Mouse (Mus musculus): ENCODE measurements at regions not wholly inside any gene's neighbourhood (a gene's known extent, or its start where the extent isn't known, plus 50 kb on each side); places are given as distances from the start of the nearest gene placed in this dataset.

- DNase-seq, result no peak
These were observed 119.3 kb upstream of the Osr1 start for GRCm38 (mm10) chr12:9450620-9451019.

GRCm38 (mm10) chr12:9460193-9460592 lies 109.7 kb upstream of the Osr1 start:
- no peak for DNase-seq

- no peak for DNase-seq
These were observed 100.1 kb upstream of the Osr1 start for GRCm38 (mm10) chr12:9469655-9470470.

GRCm38 (mm10) chr12:9475836-9476235 lies 94.1 kb upstream of the Osr1 start:
- no peak for DNase-seq

- DNase-seq, result no peak
These were observed 91.7 kb upstream of the Osr1 start for GRCm38 (mm10) chr12:9478201-9478600.

- DNase-seq, result no peak
These were observed 82.1 kb upstream of the Osr1 start for GRCm38 (mm10) chr12:9487674-9488413.

GRCm38 (mm10) chr12:9513926-9514325 lies 56.0 kb upstream of the Osr1 start:
- DNase-seq, result no peak

GRCm38 (mm10) chr12:9518782-9519181 lies 51.1 kb upstream of the Osr1 start:
- no peak for DNase-seq

GRCm38 (mm10) chr12:9519346-9519745 lies 50.6 kb upstream of the Osr1 start:
- no peak for DNase-seq

Measured in thymus, postnatal 14 days (tissue).